Mouse (Mus musculus) CH12.LX (cell line): ENCODE results near the gene Avpi1. TPM values are rescaled to one million over a fixed set of nuclear protein-coding genes. Genes with fewer than 3 reads are reported as not detected.

ENCODE experiments used
- DNase-seq: peaks from one replicate; pipeline ENCODE4 v3.0.0-alpha.2; 2013; ENCODE audit errors: extremely low read depth
- H3K27ac ChIP-seq: 2 replicates; pipeline ENCODE4 v1.5.1; 2012; ENCODE audit warnings: low read depth, mild to moderate bottlenecking, control low read depth, moderate library complexity; ENCODE audit not compliant: insufficient read depth
- H3K27me3 ChIP-seq: replicated peaks from 2 replicates; pipeline ENCODE3; 2012; ENCODE audit warnings: inconsistent platforms
- H3K36me3 ChIP-seq, 2 experiments: replicated peaks in 1 of 2; 2 replicates each; pipeline versions ENCODE3 to v1.6.1; 2012; ENCODE audit warnings: inconsistent platforms in 1 of 2, low read length in 1 of 2, mild to moderate bottlenecking in 1 of 2, mixed read lengths in 1 of 2, moderate library complexity in 1 of 2; ENCODE audit not compliant: control insufficient read depth in 1 of 2, insufficient read depth in 1 of 2
- H3K4me1 ChIP-seq, 2 experiments: 2 replicates each; pipeline ENCODE4 v1.6.1; 2012; ENCODE audit warnings: inconsistent platforms in 1 of 2, moderate library complexity in 1 of 2; ENCODE audit not compliant: insufficient read depth in 2 of 2, control insufficient read depth in 1 of 2
- H3K4me2 ChIP-seq: 2 replicates; pipeline ENCODE4 v1.6.1; 2012; ENCODE audit warnings: low read depth, mild to moderate bottlenecking, control low read depth; ENCODE audit not compliant: poor library complexity, insufficient read depth, severe bottlenecking
- H3K4me3 ChIP-seq, 3 experiments: fragments of 150-350 bp in 1 of 3; sonication (generic) in 1 of 3; replicated peaks in 1 of 3; 2 replicates each; pipeline versions ENCODE3 to v1.5.1; 2011 to 2012; ENCODE audit warnings: low read depth in 2 of 3, low read length in 2 of 3, mild to moderate bottlenecking in 2 of 3, moderate library complexity in 2 of 3, control low read depth in 1 of 3, improper control_type of control experiment in 1 of 3, inconsistent platforms in 1 of 3, mixed read lengths in 1 of 3; ENCODE audit not compliant: poor library complexity in 1 of 3
- H3K79me2 ChIP-seq: replicated peaks from 2 replicates; pipeline ENCODE4 v1.6.1; 2012; ENCODE audit warnings: mild to moderate bottlenecking, moderate library complexity; ENCODE audit not compliant: control insufficient read depth, poor library complexity, insufficient read depth, severe bottlenecking; ENCODE audit errors: extremely low read depth
- H3K9ac ChIP-seq: 2 replicates; pipeline ENCODE4 v1.6.1; 2012; ENCODE audit warnings: low read depth, mild to moderate bottlenecking, control low read depth, moderate library complexity; ENCODE audit not compliant: insufficient read depth
- H3K9me3 ChIP-seq: replicated peaks from 2 replicates; pipeline ENCODE3; 2012; ENCODE audit warnings: low read length, inconsistent platforms, mixed read lengths
- BHLHE40 ChIP-seq: IDR thresholded peaks from 2 replicates; pipeline ENCODE4 v1.6.1; 2011; ENCODE audit warnings: mild to moderate bottlenecking, low read depth, low read length, improper control_type of control experiment
- CHD1 ChIP-seq: IDR thresholded peaks from 2 replicates; pipeline ENCODE4 v1.6.1; 2012; ENCODE audit warnings: low read depth, low read length, improper control_type of control experiment, inconsistent platforms
- CHD2 ChIP-seq: IDR thresholded peaks from 2 replicates; pipeline ENCODE4 v1.6.1; 2011; ENCODE audit warnings: low read length, improper control_type of control experiment
- CTCF ChIP-seq, 2 experiments: IDR thresholded peaks in 1 of 2; conservative IDR thresholded peaks in 1 of 2; 2 replicates each; pipeline ENCODE4 v1.5.1; 2011 to 2012; ENCODE audit warnings: low read depth in 2 of 2, low read length in 2 of 2, improper control_type of control experiment in 1 of 2, inconsistent platforms in 1 of 2, mild to moderate bottlenecking in 1 of 2, moderate library complexity in 1 of 2
- E2F4 ChIP-seq: IDR thresholded peaks from 2 replicates; pipeline ENCODE4 v1.6.1; 2011; ENCODE audit warnings: low read depth, low read length, improper control_type of control experiment; ENCODE audit not compliant: insufficient replicate concordance
- ELF1 ChIP-seq: IDR thresholded peaks from 2 replicates; pipeline ENCODE4 v1.6.1; 2014; ENCODE audit warnings: low read depth, mild to moderate bottlenecking, inconsistent platforms, low read length, improper control_type of control experiment
- EP300 ChIP-seq: IDR thresholded peaks from 2 replicates; pipeline ENCODE4 v1.6.1; 2011; ENCODE audit warnings: low read length, improper control_type of control experiment
- ETS1 ChIP-seq: conservative IDR thresholded peaks from 2 replicates; pipeline ENCODE4 v1.6.1; 2012; ENCODE audit warnings: low read depth, mild to moderate bottlenecking, inconsistent platforms, low read length, improper control_type of control experiment, moderate library complexity
- HCFC1 ChIP-seq: IDR thresholded peaks from 2 replicates; pipeline ENCODE4 v1.6.1; 2012; ENCODE audit warnings: low read depth, mild to moderate bottlenecking, inconsistent platforms, low read length, improper control_type of control experiment
- IRF4 ChIP-seq: IDR thresholded peaks from 2 replicates; pipeline ENCODE4 v1.6.1; 2014; ENCODE audit warnings: low read depth, mild to moderate bottlenecking, inconsistent platforms, low read length, improper control_type of control experiment
- JUN ChIP-seq: IDR thresholded peaks from 2 replicates; pipeline ENCODE4 v1.6.1; 2011; ENCODE audit warnings: low read depth, mild to moderate bottlenecking, low read length, improper control_type of control experiment, moderate library complexity; ENCODE audit not compliant: insufficient read depth
- JUND ChIP-seq: conservative IDR thresholded peaks from 2 replicates; pipeline ENCODE4 v1.6.1; 2011; ENCODE audit warnings: low read depth, low read length, improper control_type of control experiment
- MAFK ChIP-seq: IDR thresholded peaks from 2 replicates; pipeline ENCODE4 v1.6.1; 2011; ENCODE audit warnings: low read length, improper control_type of control experiment; ENCODE audit not compliant: insufficient replicate concordance
- MAX ChIP-seq: IDR thresholded peaks from 2 replicates; pipeline ENCODE4 v1.6.1; 2011; ENCODE audit warnings: low read length, improper control_type of control experiment
- MAZ ChIP-seq: IDR thresholded peaks from 2 replicates; pipeline ENCODE4 v1.6.1; 2012; ENCODE audit warnings: low read depth, mild to moderate bottlenecking, inconsistent platforms, low read length, improper control_type of control experiment, moderate library complexity
- MEF2A ChIP-seq: IDR thresholded peaks from 2 replicates; pipeline ENCODE4 v1.6.1; 2014; ENCODE audit warnings: low read depth, mild to moderate bottlenecking, inconsistent platforms, low read length, improper control_type of control experiment, borderline replicate concordance
- MXI1 ChIP-seq: IDR thresholded peaks from 2 replicates; pipeline ENCODE4 v1.6.1; 2011; ENCODE audit warnings: mild to moderate bottlenecking, low read depth, low read length, improper control_type of control experiment
- NELFE ChIP-seq: IDR thresholded peaks from 2 replicates; pipeline ENCODE4 v1.6.1; 2011; ENCODE audit warnings: low read depth, low read length, improper control_type of control experiment
- NRF1 ChIP-seq: IDR thresholded peaks from 2 replicates; pipeline ENCODE4 v1.6.1; 2014; ENCODE audit warnings: low read depth, mild to moderate bottlenecking, inconsistent platforms, low read length, improper control_type of control experiment, moderate library complexity
- PAX5 ChIP-seq: IDR thresholded peaks from 2 replicates; pipeline ENCODE4 v1.6.1; 2012; ENCODE audit warnings: low read length, inconsistent platforms, mixed read lengths
- POLR2A ChIP-seq: IDR thresholded peaks from 2 replicates; pipeline ENCODE4 v1.6.1; 2011; ENCODE audit warnings: low read depth, mild to moderate bottlenecking, improper control_type of control experiment, low read length
- POLR2AphosphoS2 ChIP-seq: IDR thresholded peaks from 2 replicates; pipeline ENCODE4 v1.6.1; 2011; ENCODE audit warnings: low read depth, low read length, improper control_type of control experiment
- RCOR1 ChIP-seq: conservative IDR thresholded peaks from 2 replicates; pipeline ENCODE4 v1.6.1; 2012; ENCODE audit warnings: low read depth, mild to moderate bottlenecking, inconsistent platforms, low read length, improper control_type of control experiment
- SMC3 ChIP-seq: IDR thresholded peaks from 2 replicates; pipeline ENCODE4 v1.6.1; 2011; ENCODE audit warnings: low read depth, low read length, improper control_type of control experiment
- UBTF ChIP-seq: IDR thresholded peaks from 2 replicates; pipeline ENCODE4 v1.6.1; 2012; ENCODE audit warnings: low read depth, mild to moderate bottlenecking, inconsistent platforms, low read length, improper control_type of control experiment, moderate library complexity
- USF2 ChIP-seq: conservative IDR thresholded peaks from 2 replicates; pipeline ENCODE4 v1.6.1; 2011; ENCODE audit warnings: low read depth, low read length, improper control_type of control experiment
- ZC3H11A ChIP-seq: IDR thresholded peaks from 2 replicates; pipeline ENCODE4 v1.6.1; 2012; ENCODE audit warnings: low read depth, mild to moderate bottlenecking, inconsistent platforms, low read length, improper control_type of control experiment
- ZKSCAN1 ChIP-seq: IDR thresholded peaks from 2 replicates; pipeline ENCODE4 v1.6.1; 2012; ENCODE audit warnings: low read depth, inconsistent platforms, low read length, improper control_type of control experiment, borderline replicate concordance
- ZMIZ1 ChIP-seq: IDR thresholded peaks from 2 replicates; pipeline ENCODE4 v1.6.1; 2012; ENCODE audit warnings: low read depth, mild to moderate bottlenecking, inconsistent platforms, low read length, improper control_type of control experiment
- ZNF384 ChIP-seq: IDR thresholded peaks from 2 replicates; pipeline ENCODE4 v1.6.1; 2012; ENCODE audit warnings: low read depth, low read length, improper control_type of control experiment, inconsistent platforms
- dilution Hi-C: fragments of 300-500 bp; cut with MboI; formaldehyde crosslinking; loops from 2 replicates; pipeline ENCODE4 v1.14.3; 2020; ENCODE audit warnings: low sequenced_read_pairs; ENCODE audit not compliant: extremely low pct_unique_long_range_greater_than_20kb, extremely low pct_ligation_motif_present
- in situ Hi-C: fragments of 300-500 bp; cut with MboI; formaldehyde crosslinking; loops from 3 replicates; pipeline ENCODE4 v1.14.3; 2019; ENCODE audit warnings: low sequenced_read_pairs, low pct_ligation_motif_present, low pct_unique_long_range_greater_than_20kb, mixed read lengths
- polyA plus RNA-seq: library from polyadenylated mRNA; unstranded; fragments of >175 nt; gene quantifications from 2 replicates; pipeline ENCODE4 v1.2.1, GENCODE M21; 2012; ENCODE audit warnings: low read depth; ENCODE audit not compliant: insufficient read length
- total RNA-seq, 2 experiments: library from RNA; depleted of rRNA; stranded (reverse); fragments of 300-350 nt in 1 of 2; fragments of >200 nt in 1 of 2; gene quantifications; 2 replicates each; pipeline ENCODE4 v1.2.3; 2012 to 2014

Avpi1 gene
- total and polyA plus RNA-seq, 3 experiments: 5.9 to 9.3 (median 9.0) TPM

DNA sequence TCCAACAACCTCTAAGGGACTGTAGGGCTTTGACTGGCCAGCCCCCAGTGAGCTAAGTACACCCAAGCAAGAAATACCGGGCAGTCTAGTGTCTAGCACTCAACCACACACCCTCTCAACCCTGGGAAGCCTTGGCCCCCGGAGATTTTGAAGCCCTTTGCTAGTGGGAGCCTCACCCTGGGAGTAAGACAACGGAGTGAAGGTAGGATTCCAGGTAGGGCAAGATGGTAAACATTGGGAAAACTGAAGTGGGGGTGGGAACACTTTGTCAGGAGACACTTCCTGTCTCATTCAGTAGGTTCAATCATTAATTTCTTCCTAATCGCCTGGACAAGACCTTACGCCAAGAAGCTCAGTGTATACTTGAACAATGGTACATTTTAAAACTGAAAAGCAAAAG lies 1.8 kb downstream of the Avpi1 start:
- H3K79me2 ChIP-seq: no peaks in the 10 kb centered on the region
- H3K27me3 ChIP-seq: no peaks in the 10 kb centered on the region
- H3K4me3 ChIP-seq: no peak overlapping the region
- no peak for DNase-seq
- no peak overlapping the region for H3K4me2 ChIP-seq
- peaks cover 8 to 35% of the 10 kb centered on the region in 2 experiments for H3K4me1 ChIP-seq
- in situ Hi-C loops: no loop called here
- no peaks in the 10 kb centered on the region for H3K9me3 ChIP-seq
- TF ChIP-seq ZMIZ1 (no peak), RCOR1 (no peak), SMC3 (no peak), MAX (no peak), USF2 (no peak), MAZ (no peak), POLR2A (no peak), ZC3H11A (no peak), IRF4 (no peak), EP300 (no peak), JUND (no peak), CHD1 (no peak), MAFK (no peak), E2F4 (no peak), ETS1 (no peak), ZNF384 (no peak), POLR2AphosphoS2 (no peak), ELF1 (no peak)
- dilution Hi-C loops: no loop called here
- no peak overlapping the region for H3K27ac ChIP-seq
- peaks cover 14 to 39% of the 10 kb centered on the region in 2 experiments for H3K36me3 ChIP-seq
- H3K9ac ChIP-seq: no peak overlapping the region

- H3K4me2 ChIP-seq: no peak overlapping the region
- TF ChIP-seq NRF1: no peak
- TF ChIP-seq EP300: no peak
- TF ChIP-seq NELFE: no peak
- TF ChIP-seq CTCF (conservative IDR thresholded peaks at IDR 0.05 in 1 of 2, IDR thresholded peaks at IDR 0.05 in 1 of 2; ENCODE audit: low read depth in 2 of 2, low read length in 2 of 2): no peak
- TF ChIP-seq UBTF: no peak
- TF ChIP-seq CHD1: no peak
- no peak for TF ChIP-seq CHD2
- TF ChIP-seq ZKSCAN1: no peak
- no peak for TF ChIP-seq MEF2A
- TF ChIP-seq HCFC1: no peak
- no peak for TF ChIP-seq MXI1
- no peak for TF ChIP-seq JUN
- TF ChIP-seq BHLHE40: no peak
- no peak for TF ChIP-seq ETS1
- TF ChIP-seq ZNF384: no peak
- no peak for TF ChIP-seq MAX
- TF ChIP-seq MAZ: no peak
- TF ChIP-seq PAX5: no peak
- TF ChIP-seq JUND: no peak
- TF ChIP-seq ZMIZ1: no peak
- TF ChIP-seq, all 38 proteins: peak for 0
- in situ Hi-C loops: no loop called here
These were observed 2.6 kb downstream of the Avpi1 start for GRCm38 (mm10) chr19:42126219-42126605.

More at GRCm38 (mm10) chr19:42126219-42126605, 2.6 kb downstream of the Avpi1 start:
- no peaks in the 10 kb centered on the region for H3K27me3 ChIP-seq
- no peak overlapping the region for H3K4me3 ChIP-seq
- H3K9ac ChIP-seq: no peak overlapping the region
- no peaks in the 10 kb centered on the region for H3K9me3 ChIP-seq
- DNase-seq: no peak
- no peak overlapping the region for H3K27ac ChIP-seq
- dilution Hi-C loops: no loop called here
- peaks cover 8 to 35% of the 10 kb centered on the region in 2 experiments for H3K4me1 ChIP-seq
- H3K36me3 ChIP-seq: peaks cover 19 to 47% of the 10 kb centered on the region in 2 experiments
- no peaks in the 10 kb centered on the region for H3K79me2 ChIP-seq
